Mouse (Mus musculus) midbrain, embryonic 15.5 days (tissue): ENCODE data around the gene Rho. TPM values are rescaled to one million over a fixed set of nuclear protein-coding genes. Genes with fewer than 3 reads are reported as not detected.

Source experiments
- ATAC-seq: fragments of 200-750 bp; cut with Nextera tagmentation; replicated peaks from 2 replicates; pipeline ENCODE4 v1.8.0; 2017; ENCODE audit warnings: moderate TSS enrichment
- H3K27ac ChIP-seq: fragments of 300-500 bp; sonication (generic); 2 replicates; pipeline ENCODE4 v1.5.1; 2015; ENCODE audit warnings: mild to moderate bottlenecking, inconsistent platforms
- H3K27me3 ChIP-seq: fragments of 300-500 bp; sonication (generic); replicated peaks from 2 replicates; pipeline ENCODE4 v1.6.1; 2015; ENCODE audit warnings: inconsistent platforms
- H3K36me3 ChIP-seq: fragments of 300-500 bp; sonication (generic); replicated peaks from 2 replicates; pipeline ENCODE4 v1.6.1; 2015; ENCODE audit warnings: inconsistent platforms
- H3K4me1 ChIP-seq: fragments of 300-500 bp; sonication (generic); 2 replicates; pipeline ENCODE4 v1.6.1; 2015; ENCODE audit warnings: inconsistent platforms
- H3K4me2 ChIP-seq: fragments of 300-500 bp; sonication (generic); 2 replicates; pipeline ENCODE4 v1.6.1; 2015; ENCODE audit warnings: inconsistent platforms, mild to moderate bottlenecking, moderate library complexity
- H3K4me3 ChIP-seq: fragments of 300-500 bp; sonication (generic); 2 replicates; pipeline ENCODE4 v1.5.1; 2015; ENCODE audit warnings: mild to moderate bottlenecking, inconsistent platforms
- H3K9ac ChIP-seq: fragments of 300-500 bp; sonication (generic); 2 replicates; pipeline ENCODE4 v1.6.1; 2015; ENCODE audit warnings: mild to moderate bottlenecking, inconsistent platforms
- H3K9me3 ChIP-seq: fragments of 300-500 bp; sonication (generic); 2 replicates; pipeline ENCODE4 v1.6.1; 2016; ENCODE audit warnings: inconsistent platforms
- WGBS: fragments of 180-500 bp; shearing (Covaris S2); methylation state at CpG from one replicate; pipeline ENCODE4 v1.1.7; 2015; ENCODE audit warnings: mixed read lengths; 5-methylcytosine and 5-hydroxymethylcytosine counted together
- polyA plus RNA-seq: library from polyadenylated mRNA; unstranded; fragments of >200 nt; fragmentation: Nextera tagmentation; extraction: Ambion mirVana; gene quantifications from 2 replicates; pipeline ENCODE4 v1.2.1, GENCODE M21; 2015

Rho gene
- polyA plus RNA-seq, 1 experiment from 2014 or later: 0.18 TPM

GRCm38 (mm10) chr6:115986472-115987095 is 55.0 kb downstream of the Rho start:
- Histone ChIP-seq H3K9me3 (no peaks in the 10 kb centered on the region), H3K4me1 (peaks cover 22% of the 10 kb centered on the region), H3K27me3 (peaks cover 10% of the 10 kb centered on the region), H3K4me3 (no peak overlapping the region), H3K36me3 (no peaks in the 10 kb centered on the region), H3K9ac (no peak overlapping the region), H3K27ac (no peak overlapping the region), H3K4me2 (no peak overlapping the region)
- ATAC-seq: no peak
- WGBS: 41% methylated on average over 12 of the region's 12 CpGs

- H3K9ac ChIP-seq: no peak overlapping the region
- H3K36me3 ChIP-seq: no peaks in the 10 kb centered on the region
- peaks cover 16% of the 10 kb centered on the region for H3K27me3 ChIP-seq
- H3K4me2 ChIP-seq: no peak overlapping the region
- no peak overlapping the region for H3K27ac ChIP-seq
- 65% methylated on average over 9 of the region's 9 CpGs for WGBS
- peaks cover 22% of the 10 kb centered on the region for H3K4me1 ChIP-seq
- H3K4me3 ChIP-seq: no peak overlapping the region
- no peak for ATAC-seq
- H3K9me3 ChIP-seq: no peaks in the 10 kb centered on the region
These were observed 55.7 kb downstream of the Rho start for GRCm38 (mm10) chr6:115987096-115987747.

- Histone ChIP-seq H3K4me1 (peaks cover 33% of the 10 kb centered on the region), H3K9ac (no peak overlapping the region), H3K9me3 (no peaks in the 10 kb centered on the region), H3K27ac (no peak overlapping the region), H3K4me2 (no peak overlapping the region), H3K36me3 (no peaks in the 10 kb centered on the region), H3K4me3 (no peak overlapping the region), H3K27me3 (peaks cover 34% of the 10 kb centered on the region)
- 77% methylated on average over 5 of the region's 5 CpGs for WGBS
- no peak for ATAC-seq
These were observed 57.5 kb downstream of the Rho start for GRCm38 (mm10) chr6:115989032-115989431.

GRCm38 (mm10) chr6:115989607-115990006 is 58.1 kb downstream of the Rho start:
- peaks cover 38% of the 10 kb centered on the region for H3K4me1 ChIP-seq
- peaks cover 40% of the 10 kb centered on the region for H3K27me3 ChIP-seq

More at GRCm38 (mm10) chr6:115989607-115990006, 58.1 kb downstream of the Rho start:
- 66% methylated on average over 4 of the region's 4 CpGs for WGBS
- no peak for ATAC-seq
- H3K27ac ChIP-seq: no peak overlapping the region
- no peaks in the 10 kb centered on the region for H3K9me3 ChIP-seq
- no peaks in the 10 kb centered on the region for H3K36me3 ChIP-seq
- H3K4me3 ChIP-seq: no peak overlapping the region
- H3K9ac ChIP-seq: no peak overlapping the region
- H3K4me2 ChIP-seq: no peak overlapping the region

Other genes starting within 250 kb of the Rho start
- 0.74 and 1.2 TPM in 2 replicates for gene Tmem40, start 169.3 kb upstream of the Rho start, polyA plus RNA-seq
- gene Cand2, start 157.2 kb upstream of the Rho start, polyA plus RNA-seq: 11.4 and 12.2 TPM in 2 replicates
- 881 and 890 TPM in 2 replicates for gene Rpl32, start 123.0 kb upstream of the Rho start, polyA plus RNA-seq
- gene Efcab12, start 93.3 kb upstream of the Rho start, polyA plus RNA-seq: 2.7 and 2.8 TPM in 2 replicates
- gene Mbd4, start 78.4 kb upstream of the Rho start, polyA plus RNA-seq: 9.4 and 11.7 TPM in 2 replicates
- 33.1 and 34.4 TPM in 2 replicates for gene Ift122, start 78.3 kb upstream of the Rho start, polyA plus RNA-seq
- gene H1foo, start 13.2 kb downstream of the Rho start, polyA plus RNA-seq: not detected in 2 replicates
- 8.0 and 8.3 TPM in 2 replicates for gene Plxnd1, start 63.3 kb downstream of the Rho start, polyA plus RNA-seq